Mouse (Mus musculus) erythroblast, adult 5-6 weeks (primary cell): ENCODE results near the gene Sec11a. TPM values are rescaled to one million over a fixed set of nuclear protein-coding genes. Genes with fewer than 3 reads are reported as not detected.

ENCODE experiments used
- ATAC-seq: replicated peaks from 2 replicates; pipeline ENCODE4 v1.8.0; 2016; ENCODE audit warnings: moderate number of reproducible peaks, mild to moderate bottlenecking, moderate TSS enrichment, inconsistent platforms; ENCODE audit not compliant: poor library complexity, low FRiP score, severe bottlenecking
- total RNA-seq, 2 experiments: library from RNA; stranded (forward) in 1 of 2; stranded (reverse) in 1 of 2; fragments of 150-400 nt in 1 of 2; fragments of 200-764, 138-1000 nt in 1 of 2; gene quantifications; 2 replicates each; pipeline versions ENCODE4 v1.2.3 to v1.2.4; 2015 to 2017; ENCODE audit warnings: low replicate concordance in 2 of 2

Sec11a gene
- total RNA-seq, 2 experiments from 2014 or later = 65.3 to 65.7 TPM

GRCm38 (mm10) chr7:80864831-80865230 lies 82.7 kb downstream of the Sec11a start:
- ATAC-seq = no peak

- ATAC-seq = no peak
Observed at GRCm38 (mm10) chr7:80864151-80864550, 83.4 kb downstream of the Sec11a start.

- ATAC-seq = no peak
Observed at GRCm38 (mm10) chr7:80863520-80863919, 84.1 kb downstream of the Sec11a start.

GRCm38 (mm10) chr7:80862475-80862874 lies 85.1 kb downstream of the Sec11a start:
- no peak for ATAC-seq

GRCm38 (mm10) chr7:80860729-80861274 lies 86.8 kb downstream of the Sec11a start, which contains the start of gene Zscan2:
Gene Zscan2 (plus strand): TSS chr7:80860920.
- ATAC-seq = peak; percentile 87

- no peak for ATAC-seq
Observed at GRCm38 (mm10) chr7:80860227-80860626, 87.4 kb downstream of the Sec11a start.

- peak; percentile 72 for ATAC-seq
Observed at GRCm38 (mm10) chr7:80857181-80857580, 90.4 kb downstream of the Sec11a start.

GRCm38 (mm10) chr7:80855316-80855715 lies 92.3 kb downstream of the Sec11a start:
- no peak for ATAC-seq

Other genes starting within 250 kb of the Sec11a start
- gene Iqgap1, start 121.8 kb downstream of the Sec11a start, total RNA-seq (2015; ENCODE audit: low replicate concordance) = 41.8 and 71.3 TPM in 2 replicates
- gene Iqgap1, start 121.8 kb downstream of the Sec11a start, total RNA-seq (2017; ENCODE audit: low replicate concordance) = 33.5 and 38.6 TPM in 2 replicates
- gene Zscan2, start 86.9 kb downstream of the Sec11a start, total RNA-seq (2015; ENCODE audit: low replicate concordance) = 0.58 and 0.63 TPM in 2 replicates
- gene Zscan2, start 86.9 kb downstream of the Sec11a start, total RNA-seq (2017; ENCODE audit: low replicate concordance) = 2.7 TPM in 1 of 2 replicates, not detected in the other
- 6.7 and 9.0 TPM in 2 replicates for gene Wdr73, start 46.5 kb downstream of the Sec11a start, total RNA-seq (2015; ENCODE audit: low replicate concordance)
- 3.2 and 10.3 TPM in 2 replicates for gene Wdr73, start 46.5 kb downstream of the Sec11a start, total RNA-seq (2017; ENCODE audit: low replicate concordance)
- gene Nmb, start 42.7 kb downstream of the Sec11a start, total RNA-seq (2015; ENCODE audit: low replicate concordance) = not detected in 2 replicates
- 7.9 TPM in 1 of 2 replicates, not detected in the other for gene Nmb, start 42.7 kb downstream of the Sec11a start, total RNA-seq (2017; ENCODE audit: low replicate concordance)
- 9.4 and 10.4 TPM in 2 replicates for gene Zfp592, start 45.9 kb upstream of the Sec11a start, total RNA-seq (2015; ENCODE audit: low replicate concordance)
- gene Zfp592, start 45.9 kb upstream of the Sec11a start, total RNA-seq (2017; ENCODE audit: low replicate concordance) = 13.8 and 17.7 TPM in 2 replicates
- gene Alpk3, start 109.8 kb upstream of the Sec11a start, total RNA-seq (2015; ENCODE audit: low replicate concordance) = not detected in 2 replicates
- 0.14 TPM in 1 of 2 replicates, not detected in the other for gene Alpk3, start 109.8 kb upstream of the Sec11a start, total RNA-seq (2017; ENCODE audit: low replicate concordance)
- gene Slc28a1, start 167.0 kb upstream of the Sec11a start, total RNA-seq (2015; ENCODE audit: low replicate concordance) = 0.84 TPM in 1 of 2 replicates, not detected in the other
- gene Slc28a1, start 167.0 kb upstream of the Sec11a start, total RNA-seq (2017; ENCODE audit: low replicate concordance) = 0.26 TPM in 1 of 2 replicates, not detected in the other